Mouse (Mus musculus): ENCODE data around the gene Nat8l.
A peak's percentile ranks its signal among the peaks of the same experiment; 100 is the strongest.
"Not testable (repeated sequence)": the region's sequence is repeated elsewhere in the genome, so short reads cannot be mapped to it uniquely, and the experiment has no call there.

Nat8l gene

GRCm38 (mm10) chr5:33995843-33996693, at the start of gene Nat8l:
Nat8l (plus strand) TSS chr5:33995984.
- no peak for DNase-seq (ENCODE audit: low spot score)

- DNase-seq (ENCODE audit: low spot score) = not testable (repeated sequence)
Observed at GRCm38 (mm10) chr5:33947035-33947434, 48.7 kb upstream of the Nat8l start.

- no peak for DNase-seq (ENCODE audit: low spot score)
Observed at GRCm38 (mm10) chr5:33948314-33948713, 47.5 kb upstream of the Nat8l start.

- DNase-seq (ENCODE audit: low spot score) = no peak
Observed at GRCm38 (mm10) chr5:33953471-33954185, 42.2 kb upstream of the Nat8l start.

GRCm38 (mm10) chr5:33954354-33954753, 41.4 kb upstream of the Nat8l start:
- peak; percentile 45 for DNase-seq (ENCODE audit: low spot score)

GRCm38 (mm10) chr5:33955868-33956267, 39.9 kb upstream of the Nat8l start:
- DNase-seq (ENCODE audit: low spot score) = no peak

GRCm38 (mm10) chr5:33959382-33959781, 36.4 kb upstream of the Nat8l start:
- no peak for DNase-seq (ENCODE audit: low spot score)

GRCm38 (mm10) chr5:33974736-33975135, 21.0 kb upstream of the Nat8l start:
- DNase-seq (ENCODE audit: low spot score) = no peak

- DNase-seq (ENCODE audit: low spot score) = no peak
Observed at GRCm38 (mm10) chr5:33976267-33976666, 19.5 kb upstream of the Nat8l start.

- DNase-seq (ENCODE audit: low spot score) = no peak
Observed at GRCm38 (mm10) chr5:33982731-33983259, 13.0 kb upstream of the Nat8l start.

GRCm38 (mm10) chr5:33983309-33984121, 12.3 kb upstream of the Nat8l start, which contains the start of gene Gm1673:
Gm1673 (plus strand) TSS chr5:33983433.
- DNase-seq (ENCODE audit: low spot score) = no peak

- DNase-seq (ENCODE audit: low spot score) = no peak
Observed at GRCm38 (mm10) chr5:33994671-33995625, 836 bp upstream of the Nat8l start.

GRCm38 (mm10) chr5:33996694-33997045, 886 bp downstream of the Nat8l start:
- no peak for DNase-seq (ENCODE audit: low spot score)

- no peak for DNase-seq (ENCODE audit: low spot score)
Observed at GRCm38 (mm10) chr5:33997051-33997741, 1.4 kb downstream of the Nat8l start.

- no peak for DNase-seq (ENCODE audit: low spot score)
Observed at GRCm38 (mm10) chr5:33997829-33998504, 2.2 kb downstream of the Nat8l start.

GRCm38 (mm10) chr5:33998505-33998877, 2.7 kb downstream of the Nat8l start:
- DNase-seq (ENCODE audit: low spot score) = no peak

- DNase-seq (ENCODE audit: low spot score) = no peak
Observed at GRCm38 (mm10) chr5:33999466-34000090, 3.8 kb downstream of the Nat8l start.

- no peak for DNase-seq (ENCODE audit: low spot score)
Observed at GRCm38 (mm10) chr5:34000809-34001208, 5.0 kb downstream of the Nat8l start.

- no peak for DNase-seq (ENCODE audit: low spot score)
Observed at GRCm38 (mm10) chr5:34001401-34001800, 5.6 kb downstream of the Nat8l start.

Data from spleen, adult 12 weeks (tissue).